Mouse (Mus musculus) frontal cortex, postnatal 25 days (tissue): ENCODE measurements around the gene 2900011O08Rik.
"Not testable (repeated sequence)": the region's sequence is repeated elsewhere in the genome, so short reads cannot be mapped to it uniquely, and the experiment has no call there.

Experiments
- DNase-seq, 2 experiments: peaks; one replicate each; pipeline ENCODE4 v3.0.0; 2022; ENCODE audit warnings: low spot score in 2 of 2

The 2900011O08Rik gene

GRCm38 (mm10) chr16:14066571-14066970, 80.2 kb downstream of the 2900011O08Rik start:
- DNase-seq: not testable (repeated sequence)

DNA sequence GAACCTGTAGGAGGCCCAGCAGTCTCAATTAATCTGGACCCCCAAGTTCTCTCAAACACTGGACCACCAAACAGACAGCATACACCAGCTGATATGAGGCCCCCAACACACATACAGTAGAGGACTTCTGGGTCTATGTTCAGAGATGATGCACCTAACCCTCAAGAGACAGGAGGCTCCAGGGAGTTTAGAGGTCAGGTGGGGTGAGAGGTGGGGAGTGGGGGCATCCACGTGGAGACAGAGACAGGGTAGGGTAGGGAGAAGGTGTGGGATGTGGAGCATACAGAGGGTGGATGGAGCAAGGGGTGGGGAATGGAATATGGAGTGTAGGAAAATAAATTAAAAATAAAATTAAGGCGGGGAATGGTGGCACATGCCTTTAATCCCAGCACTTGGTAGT, 82.3 kb downstream of the 2900011O08Rik start:
- DNase-seq: not testable (repeated sequence)

DNA sequence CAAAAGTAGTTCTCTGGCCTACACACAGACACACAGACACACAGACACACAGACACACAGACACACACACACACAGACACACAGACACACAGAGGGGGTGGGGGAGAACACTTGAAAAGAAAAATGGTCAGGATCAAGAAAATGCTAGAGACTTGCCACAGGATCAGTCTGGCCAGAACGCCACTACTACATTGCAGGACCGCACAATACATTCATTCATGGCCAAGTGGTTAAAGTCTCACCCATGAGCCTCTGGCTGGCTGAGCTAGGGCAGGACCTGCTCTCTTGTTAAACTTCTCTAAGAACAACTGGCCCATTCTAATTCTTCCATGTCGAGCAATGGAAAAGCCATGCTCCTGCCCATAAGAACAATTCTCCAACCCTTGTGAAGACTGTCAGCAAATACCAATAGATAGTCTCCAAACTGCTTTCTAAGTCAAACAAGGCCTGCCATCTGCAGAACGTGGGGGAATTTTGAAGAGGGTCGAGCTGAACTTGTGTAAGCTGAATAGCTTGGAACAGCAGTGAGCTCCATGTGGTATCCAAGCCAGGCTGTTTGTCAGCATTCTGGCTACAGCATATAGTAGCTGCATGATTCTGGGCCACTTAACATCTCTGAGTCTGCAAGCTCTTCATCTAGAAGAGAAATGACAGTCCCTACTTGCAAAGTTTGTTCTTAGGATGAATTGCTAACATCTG, 84.2 kb downstream of the 2900011O08Rik start:
- DNase-seq: no peak

GRCm38 (mm10) chr16:14082925-14083324, 96.5 kb downstream of the 2900011O08Rik start:
- DNase-seq: no peak

GRCm38 (mm10) chr16:14088249-14088648, 101.8 kb downstream of the 2900011O08Rik start:
- no peak for DNase-seq

- DNase-seq: no peak
Observed at GRCm38 (mm10) chr16:14089296-14089695, 102.9 kb downstream of the 2900011O08Rik start.

DNA sequence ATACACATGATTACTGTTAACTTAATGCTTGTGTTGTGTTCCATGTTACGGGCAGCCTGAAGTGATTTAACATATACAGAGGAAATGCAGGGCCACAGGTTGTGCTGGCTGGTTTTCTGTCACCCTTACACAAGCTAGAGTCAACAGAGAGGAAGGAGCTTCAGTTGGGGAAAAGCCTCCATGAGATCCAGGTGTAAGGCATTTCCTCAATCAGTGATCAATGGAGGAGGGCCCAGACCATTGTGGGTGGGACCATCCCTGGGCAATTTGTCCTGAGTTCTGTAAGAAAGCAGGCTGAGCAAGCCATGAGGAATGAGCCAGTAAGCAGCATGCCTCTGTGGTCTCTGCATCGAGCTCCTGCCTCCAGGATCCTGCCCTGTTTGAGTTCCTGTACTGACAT, 105.4 kb downstream of the 2900011O08Rik start:
- DNase-seq: no peak

- no peak for DNase-seq
Observed at GRCm38 (mm10) chr16:14105891-14106290, 119.5 kb downstream of the 2900011O08Rik start.

- DNase-seq: no peak
Observed at GRCm38 (mm10) chr16:14109651-14110230, 123.3 kb downstream of the 2900011O08Rik start.

GRCm38 (mm10) chr16:14110922-14111321, 124.5 kb downstream of the 2900011O08Rik start:
- DNase-seq: no peak

DNA sequence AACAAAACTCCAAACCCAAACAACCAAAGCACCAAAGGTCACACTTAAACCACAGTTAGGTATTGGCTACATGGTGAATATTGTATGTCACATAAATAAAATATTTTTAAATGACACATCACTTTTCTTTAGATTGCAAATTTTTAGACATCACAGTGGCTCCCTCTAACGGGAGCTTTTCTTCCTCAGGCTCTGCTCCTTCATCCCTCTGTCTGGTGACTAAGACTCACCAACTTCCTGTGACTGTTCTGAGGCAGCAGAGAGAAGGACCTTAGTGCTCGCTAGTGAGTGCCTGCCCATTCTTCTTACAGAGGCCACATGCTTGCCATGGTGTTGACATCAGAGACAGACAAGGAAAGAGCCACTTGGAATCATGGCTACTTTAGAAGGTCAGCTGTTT, 125.7 kb downstream of the 2900011O08Rik start:
- no peak for DNase-seq

DNA sequence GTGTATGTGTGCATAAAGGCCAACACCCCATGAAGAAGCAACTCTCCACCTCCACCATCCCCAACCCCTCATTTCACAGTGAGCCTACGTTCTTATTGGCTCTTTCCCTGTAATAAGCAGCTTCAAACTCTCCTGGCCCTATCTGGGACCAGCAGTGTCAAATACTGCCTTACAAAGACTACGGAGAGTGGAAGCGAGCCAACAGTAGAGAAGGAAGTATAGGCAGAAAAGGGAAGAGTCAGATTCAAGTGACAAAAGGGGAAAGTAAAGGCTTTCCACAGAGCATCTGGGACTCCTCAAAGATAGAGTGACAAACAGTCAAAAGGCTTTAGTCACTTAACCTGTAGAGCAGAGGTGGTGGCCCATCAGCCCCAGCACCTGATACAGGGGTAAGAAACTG, 126.3 kb downstream of the 2900011O08Rik start:
- no peak for DNase-seq

- DNase-seq: no peak
Observed at GRCm38 (mm10) chr16:14117299-14117698, 130.9 kb downstream of the 2900011O08Rik start.

DNA sequence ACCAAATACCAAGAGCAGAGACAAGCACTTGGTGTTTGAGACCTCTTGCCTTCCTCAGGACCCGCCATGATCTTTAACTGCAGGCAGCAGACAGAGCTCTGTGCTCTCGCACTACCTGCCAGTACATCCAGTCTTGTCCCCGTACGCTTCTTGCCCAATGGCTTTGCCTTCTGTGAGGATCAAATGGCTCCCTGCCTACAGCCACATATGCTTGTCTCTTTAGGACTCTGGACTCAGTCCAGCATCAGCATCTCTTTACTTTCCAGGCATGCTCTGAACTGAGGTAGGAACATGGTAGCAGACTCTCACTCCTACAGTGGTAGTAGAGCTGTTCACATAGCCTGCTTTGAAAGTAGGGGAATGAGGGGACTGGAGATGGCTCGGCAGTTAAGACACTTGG, 134.5 kb downstream of the 2900011O08Rik start:
- no peak for DNase-seq

GRCm38 (mm10) chr16:14121563-14121962, 135.2 kb downstream of the 2900011O08Rik start:
- DNase-seq: no peak

DNA sequence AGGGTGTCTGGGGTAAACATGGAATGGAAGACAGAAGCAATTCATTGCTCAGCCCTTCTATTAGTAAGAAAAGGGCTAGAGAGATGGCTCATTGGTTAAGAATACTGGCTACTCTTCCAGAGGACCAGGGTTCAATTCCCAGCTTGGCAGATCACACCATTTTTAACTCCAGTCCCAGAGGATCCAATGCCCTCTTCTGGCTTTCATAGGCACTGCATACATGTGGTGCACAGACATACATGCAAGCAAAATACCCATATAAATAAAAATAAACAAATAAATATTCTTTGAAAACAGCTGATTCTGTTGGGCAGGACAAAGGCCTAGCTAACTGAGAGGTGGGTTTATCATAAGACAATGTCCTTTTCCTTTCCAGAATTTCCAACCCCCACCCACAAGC, 136.2 kb downstream of the 2900011O08Rik start:
- DNase-seq: no peak

DNA sequence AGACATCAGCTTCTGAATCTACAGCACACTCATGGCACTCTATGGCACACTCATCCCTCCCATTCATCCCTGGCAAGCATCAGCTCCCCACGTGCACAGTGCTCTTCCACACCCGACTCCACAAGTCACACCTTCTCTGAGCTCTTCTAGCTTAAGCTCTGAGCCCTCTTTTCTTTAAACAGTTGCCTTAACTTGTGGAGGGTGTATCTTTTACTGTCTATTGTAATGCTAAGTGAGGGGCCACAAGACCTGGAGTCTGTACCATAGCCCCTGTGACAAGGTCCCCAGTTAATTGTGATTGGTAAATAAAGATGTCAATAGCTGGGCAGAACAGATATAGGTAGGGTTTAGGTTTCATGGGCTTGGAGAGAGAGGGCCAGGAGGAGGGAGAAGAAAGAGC, 137.5 kb downstream of the 2900011O08Rik start:
- DNase-seq: no peak

DNA sequence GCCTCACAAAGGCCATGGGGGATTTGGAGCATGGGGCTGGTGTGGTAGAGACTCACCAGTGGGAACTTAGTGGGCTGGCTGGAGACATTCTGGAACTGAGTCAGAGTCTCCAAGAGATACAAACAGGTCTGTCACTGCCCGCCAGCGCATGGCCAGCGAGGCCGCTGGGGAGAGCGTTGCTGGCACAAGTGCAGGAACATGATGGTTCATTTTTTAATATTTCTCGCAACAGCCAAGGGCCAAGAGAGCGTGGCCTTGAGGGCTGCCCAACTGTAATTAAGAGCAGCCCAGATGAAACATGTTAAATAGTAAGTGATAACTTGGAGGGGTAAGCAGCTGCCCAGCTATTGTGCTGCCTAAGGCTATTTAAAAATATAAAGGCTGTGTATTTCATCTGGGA, 138.3 kb downstream of the 2900011O08Rik start:
- DNase-seq: no peak

- DNase-seq: no peak
Observed at GRCm38 (mm10) chr16:14125253-14125652, 138.8 kb downstream of the 2900011O08Rik start.

GRCm38 (mm10) chr16:14128977-14129376, 142.6 kb downstream of the 2900011O08Rik start:
- no peak for DNase-seq

DNA sequence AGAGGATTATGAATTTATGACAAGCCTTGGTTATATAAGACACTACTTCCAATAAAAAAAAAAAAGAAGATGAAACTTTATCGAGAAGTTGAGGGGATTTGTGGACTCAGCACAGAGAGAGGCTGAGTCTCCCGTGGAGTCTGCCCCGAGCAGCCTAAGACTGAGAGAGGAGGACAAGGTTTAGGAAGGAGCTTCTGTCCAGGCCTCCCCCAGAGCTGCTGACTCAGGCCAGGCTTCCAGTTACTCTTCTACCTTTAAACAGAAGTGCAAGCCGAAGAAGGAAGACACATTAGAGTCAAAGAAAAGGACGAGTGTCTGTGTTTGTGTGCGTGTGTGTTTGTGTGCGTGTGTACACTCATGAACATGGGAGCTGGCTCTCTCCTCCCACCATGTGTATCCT, 144.4 kb downstream of the 2900011O08Rik start:
- DNase-seq: no peak

DNA sequence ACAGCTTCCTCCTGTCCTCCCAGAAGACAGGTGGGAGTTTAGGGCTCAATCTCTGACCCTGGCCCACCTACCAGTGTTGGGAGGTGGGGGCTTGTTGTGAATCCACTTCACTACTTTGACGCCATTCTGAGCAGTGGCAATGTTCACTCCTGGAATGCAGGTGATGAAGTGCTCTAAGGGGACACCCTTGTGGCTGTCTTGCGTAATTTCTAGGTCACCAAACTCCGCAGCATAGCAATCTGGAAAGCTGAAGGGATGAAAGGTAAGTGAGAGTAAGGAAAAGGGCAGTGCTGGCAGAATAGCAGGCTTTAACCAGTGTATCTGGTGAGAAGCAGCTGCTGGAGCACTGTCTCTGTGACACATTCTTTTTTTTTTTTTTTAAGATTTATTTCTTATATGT, 145.0 kb downstream of the 2900011O08Rik start:
- DNase-seq: no peak

GRCm38 (mm10) chr16:14131838-14132237, 145.4 kb downstream of the 2900011O08Rik start:
- no peak for DNase-seq

DNA sequence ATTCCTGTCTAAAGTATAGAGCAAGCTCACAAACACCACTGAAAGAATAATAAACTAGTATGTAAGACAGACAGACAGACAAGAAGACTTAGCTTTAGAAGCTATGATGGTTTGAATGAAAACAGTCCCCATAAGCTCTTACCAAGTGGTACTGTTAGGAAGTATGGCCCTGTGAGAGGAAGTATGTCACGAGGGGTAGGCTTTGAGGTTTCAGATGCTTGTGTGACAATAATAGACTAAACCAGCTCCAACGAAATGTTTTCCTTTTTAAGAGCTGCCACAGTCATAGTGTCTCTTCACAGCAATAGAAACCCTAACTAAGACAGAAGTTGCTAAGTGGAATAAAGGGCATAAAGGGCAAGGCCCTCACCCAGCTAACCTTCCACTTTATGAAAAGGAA, 148.6 kb downstream of the 2900011O08Rik start:
- no peak for DNase-seq
